Mouse (Mus musculus) lung, embryonic 14.5 days (tissue): ENCODE measurements at regions not wholly inside any gene's neighbourhood (a gene's known extent, or its start where the extent isn't known, plus 50 kb on each side); places are given as distances from the start of the nearest gene placed in this dataset.
A peak's percentile ranks its signal among the peaks of the same experiment; 100 is the strongest.

ENCODE experiments used
- ATAC-seq: fragments of 200-750 bp; cut with Nextera tagmentation; 2 replicates; pipeline ENCODE4 v1.8.0; 2017; ENCODE audit warnings: mild to moderate bottlenecking, moderate TSS enrichment, moderate library complexity; ENCODE audit not compliant: insufficient read depth
- DNase-seq: peaks from one replicate; pipeline ENCODE4 v3.0.0-alpha.2; 2015
- H3K27ac ChIP-seq: fragments of 300-500 bp; sonication (generic); 2 replicates; pipeline ENCODE4 v1.5.1; 2014; ENCODE audit warnings: low read depth, mild to moderate bottlenecking, moderate library complexity
- H3K27me3 ChIP-seq: fragments of 300-500 bp; sonication (generic); 2 replicates; pipeline ENCODE4 v1.6.1; 2014; ENCODE audit warnings: low read length, control low read depth; ENCODE audit not compliant: insufficient read depth
- H3K36me3 ChIP-seq: fragments of 300-500 bp; sonication (generic); 2 replicates; pipeline ENCODE4 v1.6.1; 2014; ENCODE audit warnings: control low read depth; ENCODE audit not compliant: insufficient read depth
- H3K4me1 ChIP-seq: fragments of 300-500 bp; sonication (generic); 2 replicates; pipeline ENCODE4 v1.6.1; 2014; ENCODE audit warnings: antibody characterized with exemption, control low read depth; ENCODE audit not compliant: insufficient read depth
- H3K4me2 ChIP-seq: fragments of 300-500 bp; sonication (generic); 2 replicates; pipeline ENCODE4 v1.6.1; 2014; ENCODE audit warnings: mild to moderate bottlenecking
- H3K4me3 ChIP-seq: fragments of 300-500 bp; sonication (generic); 2 replicates; pipeline ENCODE4 v1.5.1; 2014; ENCODE audit warnings: low read depth, low read length
- H3K9ac ChIP-seq: fragments of 300-500 bp; sonication (generic); 2 replicates; pipeline ENCODE4 v1.6.1; 2014
- H3K9me3 ChIP-seq: fragments of 300-500 bp; sonication (generic); 2 replicates; pipeline ENCODE4 v1.6.1; 2016; ENCODE audit warnings: low read depth, low read length, control low read depth
- CTCF ChIP-seq: IDR thresholded peaks from 2 replicates; pipeline ENCODE4 v1.5.1; 2016; ENCODE audit warnings: antibody characterized with exemption, low read depth
- WGBS: fragments of 180-500 bp; shearing (Covaris S2); extraction: QIAGEN DNeasy Blood & Tissue Kit; methylation state at CpG from one replicate; pipeline ENCODE4 v1.1.7; 2014; 5-methylcytosine and 5-hydroxymethylcytosine counted together

DNA sequence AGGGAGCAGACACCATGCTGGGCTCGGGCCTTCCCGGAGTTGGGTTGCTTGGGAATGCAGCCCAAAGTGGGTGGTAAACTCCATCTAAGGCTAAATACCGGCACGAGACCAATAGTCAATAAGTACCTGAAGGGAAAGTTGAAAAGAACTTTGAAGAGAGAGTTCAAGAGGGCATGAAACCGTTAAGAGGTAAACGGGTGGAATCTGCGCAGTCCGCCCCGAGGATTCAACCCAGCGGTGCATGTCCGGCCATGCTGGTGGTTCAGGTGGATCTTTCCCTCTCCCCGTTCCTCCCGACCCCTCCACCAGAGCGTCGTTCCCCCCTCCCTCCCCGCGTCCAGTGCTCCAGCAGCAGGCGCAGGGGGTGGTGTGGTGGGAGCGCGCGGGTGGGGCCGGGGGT is 179.1 kb upstream of the Arhgef26 start:
- peaks cover 10% of the 10 kb centered on the region; the same call in 1 of the 2 replicates for H3K9me3 ChIP-seq
- H3K4me3 ChIP-seq = no peak overlapping the region
- H3K4me2 ChIP-seq = no peak overlapping the region
- DNase-seq = peak; percentile 46
- H3K27me3 ChIP-seq = no peaks in the 10 kb centered on the region
- no peak for TF ChIP-seq CTCF
- WGBS = 56% methylated on average over 22 of the region's 22 CpGs
- peak; percentile 100 for ATAC-seq
- no peaks in the 10 kb centered on the region for H3K4me1 ChIP-seq
- H3K27ac ChIP-seq = no peak overlapping the region
- H3K36me3 ChIP-seq = no peaks in the 10 kb centered on the region
- H3K9ac ChIP-seq = no peak overlapping the region

- H3K36me3 ChIP-seq = no peaks in the 10 kb centered on the region
- TF ChIP-seq CTCF = peak; percentile 21; the same call in 1 of the 2 replicates
- H3K9me3 ChIP-seq = no peaks in the 10 kb centered on the region
- 54% methylated on average over 4 of the region's 4 CpGs for WGBS
- H3K27ac ChIP-seq = no peak overlapping the region
- no peaks in the 10 kb centered on the region for H3K4me1 ChIP-seq
- no peak overlapping the region for H3K9ac ChIP-seq
- no peak overlapping the region for H3K4me3 ChIP-seq
- no peak overlapping the region for H3K4me2 ChIP-seq
- ATAC-seq (no peak), DNase-seq (peak; percentile 31)
- H3K27me3 ChIP-seq = no peaks in the 10 kb centered on the region
Measured at GRCm38 (mm10) chr3:62170647-62171046, 167.5 kb upstream of the Arhgef26 start.

GRCm38 (mm10) chr3:62187807-62188509 is 150.2 kb upstream of the Arhgef26 start:
- WGBS = 80% methylated on average over 3 of the region's 3 CpGs
- Histone ChIP-seq H3K27me3 (no peaks in the 10 kb centered on the region), H3K9ac (no peak overlapping the region), H3K4me3 (no peak overlapping the region), H3K4me1 (no peaks in the 10 kb centered on the region), H3K9me3 (no peaks in the 10 kb centered on the region), H3K27ac (no peak overlapping the region), H3K36me3 (no peaks in the 10 kb centered on the region), H3K4me2 (no peak overlapping the region)
- ATAC-seq (no peak), DNase-seq (no peak)
- no peak for TF ChIP-seq CTCF

- Histone ChIP-seq H3K9ac (no peak overlapping the region), H3K4me3 (no peak overlapping the region), H3K36me3 (no peaks in the 10 kb centered on the region), H3K4me2 (no peak overlapping the region), H3K4me1 (no peaks in the 10 kb centered on the region), H3K9me3 (no peaks in the 10 kb centered on the region), H3K27me3 (no peaks in the 10 kb centered on the region), H3K27ac (no peak overlapping the region)
- ATAC-seq = peak; percentile 58; the same call in 1 of the 2 replicates
- TF ChIP-seq CTCF = peak; percentile 73
- WGBS = 15% methylated on average over 1 of the region's 1 CpGs
- DNase-seq = peak; percentile 87
Measured at GRCm38 (mm10) chr3:62192466-62192865, 145.7 kb upstream of the Arhgef26 start.

DNA sequence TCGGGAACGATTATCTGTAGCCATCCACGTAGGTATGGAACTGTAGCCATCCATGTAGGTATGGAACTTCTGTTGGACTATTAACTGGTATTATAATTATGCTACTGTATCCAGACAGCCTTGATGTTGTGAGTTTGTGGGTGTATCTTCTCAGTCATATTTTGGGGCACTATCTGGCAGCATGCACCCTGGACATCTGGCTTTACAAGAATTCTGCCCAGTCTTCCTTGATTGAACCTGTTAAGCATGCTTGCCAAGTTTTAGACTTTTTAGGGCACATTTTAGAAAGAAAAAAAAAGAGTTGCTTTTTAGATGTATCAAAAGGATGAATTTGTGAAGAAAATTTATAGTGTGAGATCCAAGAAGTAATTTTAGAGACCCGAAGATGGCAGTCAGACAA is 143.7 kb upstream of the Arhgef26 start:
- TF ChIP-seq CTCF = no peak
- H3K36me3 ChIP-seq = no peaks in the 10 kb centered on the region
- WGBS = 84% methylated on average over 4 of the region's 4 CpGs
- ATAC-seq (no peak), DNase-seq (no peak)
- no peak overlapping the region for H3K4me2 ChIP-seq
- H3K9me3 ChIP-seq = no peaks in the 10 kb centered on the region
- no peak overlapping the region for H3K9ac ChIP-seq
- no peak overlapping the region for H3K27ac ChIP-seq
- no peaks in the 10 kb centered on the region for H3K27me3 ChIP-seq
- H3K4me3 ChIP-seq = no peak overlapping the region
- H3K4me1 ChIP-seq = no peaks in the 10 kb centered on the region

DNA sequence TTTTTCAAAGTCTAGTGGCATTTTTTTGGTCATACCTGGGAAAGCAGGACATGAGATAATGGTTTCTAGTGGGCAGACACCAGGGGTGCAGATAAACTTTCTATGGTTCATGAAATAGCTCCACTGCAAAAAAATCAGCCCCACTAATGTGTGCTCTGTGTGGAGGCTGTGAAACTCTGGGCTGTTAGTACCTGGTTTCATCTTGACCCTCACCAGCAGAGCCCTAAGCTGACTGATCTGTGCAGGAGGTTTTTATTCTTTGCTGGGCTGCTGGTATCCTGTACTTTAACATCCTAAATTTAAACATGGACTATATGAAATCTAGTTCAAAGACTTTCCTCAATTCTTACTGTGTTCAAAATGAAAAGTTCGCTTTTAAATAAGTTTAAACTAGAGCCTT is 141.5 kb upstream of the Arhgef26 start:
- Histone ChIP-seq H3K36me3 (no peaks in the 10 kb centered on the region), H3K9me3 (no peaks in the 10 kb centered on the region), H3K4me3 (no peak overlapping the region), H3K9ac (no peak overlapping the region), H3K4me1 (no peaks in the 10 kb centered on the region), H3K27me3 (no peaks in the 10 kb centered on the region), H3K4me2 (no peak overlapping the region), H3K27ac (no peak overlapping the region)
- 65% methylated on average over 1 of the region's 1 CpGs for WGBS
- DNase-seq (no peak), ATAC-seq (no peak)
- no peak for TF ChIP-seq CTCF

GRCm38 (mm10) chr3:62215806-62216205 is 122.3 kb upstream of the Arhgef26 start:
- peak; percentile 76 for DNase-seq
- Histone ChIP-seq H3K9me3 (no peaks in the 10 kb centered on the region), H3K4me3 (no peak overlapping the region), H3K27me3 (no peaks in the 10 kb centered on the region), H3K4me2 (no peak overlapping the region), H3K9ac (no peak overlapping the region), H3K36me3 (no peaks in the 10 kb centered on the region), H3K4me1 (no peaks in the 10 kb centered on the region), H3K27ac (no peak overlapping the region)
- peak; percentile 43 for TF ChIP-seq CTCF
- ATAC-seq = peak; percentile 44; the same call in 1 of the 2 replicates
